Mouse (Mus musculus) embryonic facial prominence, embryonic 12.5 days (tissue): ENCODE measurements around the gene Tnrc18. TPM values are rescaled to one million over a fixed set of nuclear protein-coding genes. Genes with fewer than 3 reads are reported as not detected.
A peak's percentile ranks its signal among the peaks of the same experiment; 100 is the strongest.
"Not testable (repeated sequence)": the region's sequence is repeated elsewhere in the genome, so short reads cannot be mapped to it uniquely, and the experiment has no call there.

Experiments
- ATAC-seq: fragments of 200-750 bp; cut with Nextera tagmentation; 2 replicates; pipeline ENCODE4 v1.8.0; 2017; ENCODE audit not compliant: insufficient number of reproducible peaks, insufficient read depth, low FRiP score, low TSS enrichment
- H3K27ac ChIP-seq: fragments of 300-500 bp; sonication (generic); 2 replicates; pipeline ENCODE4 v1.5.1; 2016; ENCODE audit warnings: mild to moderate bottlenecking
- H3K27me3 ChIP-seq: fragments of 300-500 bp; sonication (generic); 2 replicates; pipeline ENCODE4 v1.6.1; 2016; ENCODE audit warnings: mild to moderate bottlenecking, moderate library complexity
- H3K36me3 ChIP-seq: fragments of 300-500 bp; sonication (generic); 2 replicates; pipeline ENCODE4 v1.6.1; 2016; ENCODE audit warnings: mild to moderate bottlenecking
- H3K4me1 ChIP-seq: fragments of 300-500 bp; sonication (generic); 2 replicates; pipeline ENCODE4 v1.6.1; 2016
- H3K4me2 ChIP-seq: fragments of 300-500 bp; sonication (generic); replicated peaks from 2 replicates; pipeline ENCODE4 v1.6.1; 2016; ENCODE audit warnings: mild to moderate bottlenecking, moderate library complexity
- H3K4me3 ChIP-seq: fragments of 300-500 bp; sonication (generic); 2 replicates; pipeline ENCODE4 v1.5.1; 2016; ENCODE audit warnings: mild to moderate bottlenecking
- H3K9ac ChIP-seq: fragments of 300-500 bp; sonication (generic); 2 replicates; pipeline ENCODE4 v1.6.1; 2016; ENCODE audit warnings: mild to moderate bottlenecking, moderate library complexity
- H3K9me3 ChIP-seq: fragments of 300-500 bp; sonication (generic); 2 replicates; pipeline ENCODE4 v1.6.1; 2016; ENCODE audit warnings: mild to moderate bottlenecking, moderate library complexity
- whole genome bisulfite sequencing: fragments of 180-500 bp; shearing (Covaris S2); methylation state at CpG from one replicate; pipeline ENCODE4 v1.1.7; 2016; 5-methylcytosine and 5-hydroxymethylcytosine counted together
- polyA plus RNA-seq: library from polyadenylated mRNA; unstranded; fragments of >200 nt; fragmentation: Nextera tagmentation; extraction: Ambion mirVana; gene quantifications from 2 replicates; pipeline ENCODE4 v1.2.1, GENCODE M21; 2016

The Tnrc18 gene
- polyA plus RNA-seq, 1 experiment from 2014 or later, result 61.0 TPM

DNA sequence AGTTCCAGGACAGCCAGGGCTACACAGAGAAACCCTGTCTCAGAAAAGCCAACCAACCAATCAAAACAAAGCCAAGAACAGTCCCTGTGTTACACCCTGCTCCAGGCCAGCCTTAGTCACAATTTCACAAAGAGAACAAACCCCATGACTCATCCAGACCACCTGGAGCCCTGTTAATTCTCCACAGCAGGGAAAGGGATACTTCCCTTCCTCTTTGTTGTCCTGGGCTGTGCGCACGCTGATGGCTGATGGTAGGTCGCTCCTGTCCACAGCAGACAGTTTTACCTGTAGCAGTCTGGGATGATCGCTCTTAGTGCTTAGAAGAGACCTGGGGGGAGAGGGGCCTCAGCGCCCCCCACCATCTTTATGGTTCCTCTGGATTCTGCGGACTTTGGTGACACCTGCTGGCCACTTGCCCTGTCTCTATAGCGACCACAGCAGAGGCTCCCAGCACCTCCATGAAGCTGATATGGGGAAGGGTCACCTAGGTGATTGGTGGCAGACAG, 24.7 kb upstream of the Tnrc18 start:
- no peak overlapping the region for H3K4me3 ChIP-seq
- WGBS, result 14% methylated on average over 7 of the region's 7 CpGs
- H3K9me3 ChIP-seq, result no peaks in the 10 kb centered on the region
- H3K4me1 ChIP-seq, result 0 out of 2 replicates have a peak, but pooled peaks cover 9% of the 10 kb centered on the region
- no peaks in the 10 kb centered on the region for H3K36me3 ChIP-seq
- peak; percentile 22; the same call in 1 of the 2 replicates for ATAC-seq
- no peaks in the 10 kb centered on the region for H3K27me3 ChIP-seq
- no peak overlapping the region for H3K27ac ChIP-seq
- no peak overlapping the region for H3K9ac ChIP-seq
- no peak overlapping the region for H3K4me2 ChIP-seq

DNA sequence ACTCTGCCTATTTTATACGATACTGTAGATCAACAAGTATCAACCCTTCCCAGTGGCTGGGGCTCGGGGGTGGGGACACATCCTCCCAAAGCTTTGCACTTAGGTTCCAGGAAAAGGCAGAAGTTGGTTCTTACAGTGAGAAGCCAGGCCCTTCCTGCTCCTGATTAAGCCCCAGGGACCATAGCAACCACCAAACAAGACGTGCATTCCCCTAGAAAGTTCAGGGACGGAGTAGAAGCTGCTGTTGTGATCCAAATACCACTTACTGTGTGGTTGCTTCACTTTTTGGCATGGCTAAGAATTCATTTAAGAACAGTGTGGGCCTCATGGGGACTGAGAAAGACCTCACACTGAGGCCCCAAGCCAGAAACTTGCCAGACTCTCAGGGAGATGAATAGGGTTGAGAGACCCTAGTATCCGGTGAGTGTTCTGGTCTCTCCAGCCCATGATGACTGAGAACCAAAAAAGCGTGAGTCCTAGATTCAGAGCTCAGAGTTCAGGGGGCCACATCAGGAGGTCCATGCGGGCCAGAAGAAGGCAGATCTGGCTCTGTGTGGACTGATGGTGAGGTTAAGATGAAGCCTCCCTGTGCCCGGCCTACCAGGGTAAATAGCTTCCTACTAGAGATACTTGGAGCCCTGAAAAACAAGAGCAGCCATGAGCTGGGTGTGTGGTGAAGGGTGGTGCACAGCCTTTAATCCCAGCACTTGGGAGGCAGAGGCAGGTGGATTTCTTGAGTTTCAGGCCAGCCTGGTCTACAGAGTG, 24.1 kb upstream of the Tnrc18 start:
- Histone ChIP-seq H3K9me3 (no peaks in the 10 kb centered on the region), H3K36me3 (no peaks in the 10 kb centered on the region), H3K27ac (no peak overlapping the region), H3K4me1 (0 out of 2 replicates have a peak, but pooled peaks cover 9% of the 10 kb centered on the region), H3K4me3 (no peak overlapping the region), H3K9ac (no peak overlapping the region), H3K27me3 (no peaks in the 10 kb centered on the region), H3K4me2 (no peak overlapping the region)
- WGBS, result 71% methylated on average over 8 of the region's 8 CpGs
- ATAC-seq, result no peak

DNA sequence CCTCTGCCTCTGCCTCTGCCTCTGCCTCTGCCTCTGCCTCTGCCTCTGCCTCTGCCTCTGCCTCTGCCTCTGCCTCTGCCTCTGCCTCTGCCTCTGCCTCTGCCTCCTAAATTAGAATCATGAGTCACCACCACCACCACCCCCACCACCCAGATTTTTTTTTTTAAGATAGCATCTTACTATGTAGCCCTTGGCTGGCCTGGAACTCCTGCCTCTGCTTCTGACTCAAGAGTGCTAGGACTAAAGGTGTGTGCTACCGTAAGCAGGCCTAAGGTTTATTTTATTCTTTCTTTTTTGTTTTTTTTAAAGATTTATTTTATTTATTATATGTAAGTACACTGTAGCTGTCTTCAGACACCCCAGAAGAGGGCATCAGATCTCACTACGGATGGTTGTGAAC, 20.0 kb upstream of the Tnrc18 start:
- H3K9me3 ChIP-seq, H3K36me3 ChIP-seq, H3K27ac ChIP-seq, H3K4me1 ChIP-seq, H3K4me3 ChIP-seq, H3K9ac ChIP-seq, ATAC-seq, H3K27me3 ChIP-seq, H3K4me2 ChIP-seq: not testable (repeated sequence)
- WGBS, result 86% methylated on average over 2 of the region's 2 CpGs

DNA sequence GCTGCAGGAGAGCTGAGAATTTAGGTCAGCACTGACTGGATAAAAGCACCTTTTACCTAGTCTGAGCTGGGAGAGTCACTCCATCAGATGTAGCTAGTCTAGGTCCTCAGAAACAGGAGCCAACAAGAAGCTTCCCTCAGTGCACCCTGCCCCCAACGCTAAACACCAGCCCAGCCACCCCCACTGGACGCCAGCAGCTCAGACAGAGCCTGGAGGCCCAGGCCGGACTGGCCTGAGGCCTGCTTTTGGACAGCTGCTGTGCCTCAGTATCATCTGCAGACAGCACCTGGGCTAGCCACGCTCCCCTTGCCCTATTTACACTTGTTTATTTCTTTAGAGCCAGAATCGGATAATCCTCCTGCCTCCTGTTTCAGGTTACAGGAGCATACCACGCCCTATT, 19.4 kb upstream of the Tnrc18 start:
- Histone ChIP-seq H3K27me3 (no peaks in the 10 kb centered on the region), H3K9ac (no peak overlapping the region), H3K4me2 (no peak overlapping the region), H3K36me3 (no peaks in the 10 kb centered on the region), H3K9me3 (no peaks in the 10 kb centered on the region), H3K4me1 (0 out of 2 replicates have a peak, but pooled peaks cover 9% of the 10 kb centered on the region), H3K27ac (no peak overlapping the region), H3K4me3 (no peak overlapping the region)
- 57% methylated on average over 6 of the region's 6 CpGs for WGBS
- ATAC-seq, result no peak

DNA sequence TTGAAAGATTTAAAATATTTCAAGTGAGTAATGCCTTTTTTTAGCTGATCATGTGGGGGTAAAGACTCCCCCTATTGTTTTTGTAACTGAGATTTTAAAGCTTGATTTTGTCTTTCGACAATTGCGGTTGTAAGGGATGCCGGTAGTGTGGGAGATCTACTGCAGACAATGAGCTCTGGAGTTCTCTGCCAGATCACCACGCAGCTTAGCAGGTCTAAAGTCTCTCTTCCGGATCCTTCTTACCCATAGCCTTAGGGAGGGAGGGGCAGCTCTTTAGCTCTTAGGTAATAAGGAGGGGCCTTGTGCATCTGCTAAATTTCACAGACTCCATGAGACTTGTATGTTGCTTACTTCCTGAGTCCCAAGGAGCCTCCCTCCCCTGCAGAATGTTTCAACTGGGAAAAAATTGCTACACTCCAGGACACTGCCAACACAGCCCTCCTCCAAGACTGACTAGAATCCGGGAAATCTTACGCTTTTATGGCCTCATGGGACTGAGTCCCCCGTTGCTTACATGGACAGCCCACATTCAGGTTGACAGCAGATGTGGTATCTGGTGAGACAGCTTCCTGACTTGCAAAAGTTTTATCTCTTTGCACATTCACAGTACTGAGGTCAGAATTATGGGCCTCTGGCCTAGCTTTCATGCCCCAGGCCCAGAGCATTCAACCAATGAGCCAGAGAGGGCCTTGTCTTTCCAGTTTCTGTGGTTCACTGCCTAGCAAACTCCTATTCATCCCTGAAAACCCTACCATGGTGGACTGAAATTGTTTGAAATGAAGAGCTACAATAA, 16.4 kb upstream of the Tnrc18 start:
- H3K27ac ChIP-seq, result no peak overlapping the region
- H3K4me3 ChIP-seq, result no peak overlapping the region
- H3K9me3 ChIP-seq, result no peaks in the 10 kb centered on the region; the same call in 1 of the 2 replicates
- no peaks in the 10 kb centered on the region for H3K36me3 ChIP-seq
- H3K4me1 ChIP-seq, result no peaks in the 10 kb centered on the region
- H3K4me2 ChIP-seq, result no peak overlapping the region
- no peak overlapping the region for H3K9ac ChIP-seq
- WGBS, result 63% methylated on average over 8 of the region's 8 CpGs
- no peak for ATAC-seq
- H3K27me3 ChIP-seq, result no peaks in the 10 kb centered on the region

DNA sequence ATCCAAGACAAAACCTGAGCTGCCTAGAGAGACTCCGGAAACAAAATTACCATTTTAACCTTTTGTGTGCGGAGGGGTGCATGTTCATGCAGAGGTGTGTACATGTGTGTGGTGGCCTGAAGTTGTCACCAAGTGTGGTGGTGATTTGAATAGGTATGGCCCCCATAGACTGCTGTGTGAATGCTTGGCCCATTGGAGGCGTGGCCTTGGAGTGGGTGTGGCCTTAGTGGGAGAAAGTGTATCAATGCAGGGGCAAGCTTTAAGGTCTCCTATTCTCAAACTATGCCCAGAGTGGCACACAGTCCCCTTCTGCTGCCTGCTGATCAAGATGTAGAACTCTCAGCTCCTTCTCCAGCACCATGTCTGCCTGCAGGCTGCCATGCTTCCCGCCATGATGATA, 8.7 kb upstream of the Tnrc18 start:
- 72% methylated on average over 4 of the region's 4 CpGs for WGBS
- Histone ChIP-seq H3K9me3 (no peaks in the 10 kb centered on the region), H3K4me2 (no peak overlapping the region), H3K4me3 (no peak overlapping the region), H3K27me3 (no peaks in the 10 kb centered on the region), H3K4me1 (peaks cover 34% of the 10 kb centered on the region), H3K9ac (no peak overlapping the region), H3K36me3 (no peaks in the 10 kb centered on the region), H3K27ac (peak overlapping the region; percentile 100; the same call in 1 of the 2 replicates)
- ATAC-seq, result no peak

DNA sequence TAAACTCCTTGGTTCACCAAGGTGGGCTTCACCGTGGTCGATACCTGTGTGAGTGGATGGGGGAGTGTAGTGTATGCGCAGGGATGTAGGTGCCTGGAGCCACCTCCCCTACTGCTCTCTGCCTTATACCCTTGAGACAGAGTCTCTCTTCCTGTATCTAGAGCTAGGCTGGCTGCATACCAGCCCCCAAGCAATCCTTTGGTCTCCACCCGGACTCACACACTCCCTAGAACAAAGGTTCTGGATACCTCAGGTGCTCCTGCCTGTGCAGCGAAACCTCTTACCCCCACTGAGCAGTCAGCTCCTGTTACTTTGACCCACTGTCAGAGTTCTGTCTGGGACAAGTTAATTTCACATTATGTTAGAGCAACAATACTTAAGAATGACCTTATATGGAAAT, 8.2 kb upstream of the Tnrc18 start:
- H3K9me3 ChIP-seq, result no peaks in the 10 kb centered on the region
- no peak overlapping the region for H3K4me3 ChIP-seq
- H3K27me3 ChIP-seq, result no peaks in the 10 kb centered on the region
- 58% methylated on average over 5 of the region's 5 CpGs for WGBS
- no peak overlapping the region for H3K4me2 ChIP-seq
- no peak for ATAC-seq
- H3K4me1 ChIP-seq, result peaks cover 34% of the 10 kb centered on the region
- peak overlapping the region; percentile 100 for H3K27ac ChIP-seq
- H3K36me3 ChIP-seq, result no peaks in the 10 kb centered on the region
- no peak overlapping the region for H3K9ac ChIP-seq

DNA sequence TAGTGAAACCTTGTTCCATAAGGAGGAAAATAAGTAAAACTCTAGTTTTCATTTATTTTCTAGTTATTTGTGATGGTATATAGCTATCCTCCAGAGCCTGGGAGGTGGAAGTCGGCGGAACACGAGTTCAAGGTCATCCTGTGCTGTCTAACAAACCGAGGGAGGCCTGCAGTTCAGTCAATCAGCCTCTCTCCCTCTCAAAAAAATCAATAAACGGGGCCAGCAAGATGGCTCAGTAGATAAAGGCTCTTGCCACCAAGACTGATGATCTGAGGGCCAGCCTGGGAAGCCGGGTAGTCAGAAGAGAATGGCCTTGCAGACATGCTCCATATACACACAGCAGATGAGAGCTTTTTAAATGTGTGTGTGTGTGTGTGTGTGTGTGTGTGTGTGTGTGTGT, 6.6 kb upstream of the Tnrc18 start:
- no peak for ATAC-seq
- no peaks in the 10 kb centered on the region for H3K27me3 ChIP-seq
- H3K4me3 ChIP-seq, result peak overlapping the region; percentile 97
- no peaks in the 10 kb centered on the region for H3K36me3 ChIP-seq
- H3K4me2 ChIP-seq, result peak overlapping the region; percentile 87
- H3K9ac ChIP-seq, result peak overlapping the region; percentile 100
- no peaks in the 10 kb centered on the region for H3K9me3 ChIP-seq
- WGBS, result 21% methylated on average over 6 of the region's 6 CpGs
- peak overlapping the region; percentile 100 for H3K27ac ChIP-seq
- peaks cover 34% of the 10 kb centered on the region for H3K4me1 ChIP-seq

DNA sequence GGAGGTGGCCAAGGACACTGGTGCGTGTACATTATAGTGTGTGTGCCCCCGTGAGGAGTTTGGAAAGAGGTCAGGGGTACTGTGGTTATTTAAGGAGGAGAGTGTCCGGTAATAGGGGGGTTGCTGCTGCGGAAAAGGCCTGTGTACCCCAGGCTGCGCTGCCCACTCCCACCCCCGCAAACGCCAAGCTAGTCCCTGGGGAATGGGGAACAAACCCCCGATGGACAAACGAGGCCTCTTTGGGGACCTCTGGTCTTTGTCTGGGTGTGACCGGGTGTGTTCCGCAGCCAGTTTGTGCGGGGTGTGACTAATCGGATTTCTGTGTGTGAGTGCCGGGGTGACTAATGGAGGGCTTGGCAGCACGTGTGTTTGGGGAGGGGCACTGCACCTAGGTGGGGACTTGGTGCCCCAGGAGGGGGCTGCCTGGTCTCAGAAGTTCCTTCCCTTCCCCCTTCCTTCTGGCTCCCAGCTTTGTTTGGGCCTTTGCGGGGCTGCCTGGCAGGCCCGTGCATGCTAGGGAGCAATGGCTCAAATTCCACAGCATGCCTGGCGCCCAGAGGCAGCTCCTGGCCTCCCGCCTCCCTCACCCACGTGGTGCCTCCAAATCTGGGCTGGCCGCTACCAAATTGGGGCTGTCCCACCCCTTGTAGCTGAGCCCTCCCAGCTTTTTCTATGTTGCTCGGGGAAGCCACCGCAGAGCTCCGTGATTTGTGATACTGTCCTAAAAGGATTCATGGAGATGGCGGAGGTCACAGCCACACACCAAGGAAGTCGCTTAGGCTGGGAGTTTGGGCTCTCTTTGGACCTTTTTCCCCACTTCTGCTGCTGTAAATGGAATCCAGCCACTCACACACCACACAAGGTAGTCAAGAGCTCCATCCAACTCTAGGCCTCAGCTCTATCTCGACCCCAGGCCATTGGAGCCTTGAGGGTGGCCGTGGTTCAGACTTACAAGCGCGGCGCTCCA, 5.9 kb upstream of the Tnrc18 start:
- Histone ChIP-seq H3K27me3 (no peaks in the 10 kb centered on the region), H3K9me3 (no peaks in the 10 kb centered on the region), H3K36me3 (no peaks in the 10 kb centered on the region), H3K9ac (peak overlapping the region; percentile 100), H3K4me2 (peak overlapping the region; percentile 87), H3K4me1 (peaks cover 34% of the 10 kb centered on the region), H3K27ac (peak overlapping the region; percentile 100), H3K4me3 (peak overlapping the region; percentile 97)
- WGBS, result 4% methylated on average over 31 of the region's 31 CpGs
- peak; percentile 66 for ATAC-seq

DNA sequence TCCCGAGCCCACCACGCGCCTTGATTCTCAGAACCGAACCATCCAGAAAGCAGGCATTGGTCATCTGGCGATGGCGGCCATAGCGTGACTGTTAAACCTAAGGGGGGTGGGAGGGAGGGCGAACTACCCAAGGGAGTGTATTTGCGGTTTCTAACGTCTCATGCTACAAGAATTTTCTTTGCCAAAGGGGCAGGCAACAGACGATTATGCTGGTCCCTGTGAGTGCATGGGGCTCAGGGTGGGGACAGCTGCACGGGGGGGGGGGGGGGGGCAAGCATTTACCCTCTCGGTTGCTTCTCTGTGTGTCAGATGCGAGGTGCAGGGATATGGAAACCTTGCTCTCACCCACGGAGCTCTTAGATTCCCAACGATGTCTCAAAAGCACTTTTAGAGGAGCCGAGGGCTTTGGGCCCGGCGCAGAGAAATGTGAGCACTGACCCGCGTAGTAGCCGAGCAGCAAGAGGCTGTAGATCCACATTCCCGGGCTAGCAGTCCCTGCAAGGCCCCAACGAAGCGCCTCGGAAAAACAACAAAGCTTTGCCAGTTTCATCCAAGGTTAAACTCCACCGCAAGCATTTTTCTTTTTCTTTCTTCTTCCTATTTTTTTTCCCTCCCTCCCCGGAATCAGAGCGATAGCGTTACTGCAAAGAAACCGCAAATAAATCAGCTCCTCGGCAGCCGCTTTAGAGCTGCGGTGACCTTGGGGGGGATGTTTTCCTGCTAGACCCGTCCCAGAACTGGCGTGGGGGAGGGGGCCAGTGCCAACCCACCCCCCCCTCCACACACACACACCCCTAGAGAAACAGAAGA, 5.0 kb upstream of the Tnrc18 start:
- Histone ChIP-seq H3K9me3 (no peaks in the 10 kb centered on the region), H3K4me1 (peaks cover 34% of the 10 kb centered on the region), H3K4me2 (peak overlapping the region; percentile 87), H3K27ac (peak overlapping the region; percentile 100), H3K9ac (peak overlapping the region; percentile 100), H3K27me3 (no peaks in the 10 kb centered on the region), H3K4me3 (peak overlapping the region; percentile 97), H3K36me3 (no peaks in the 10 kb centered on the region)
- no peak for ATAC-seq
- WGBS, result under 1% methylated on average over 36 of the region's 36 CpGs
